Mouse (Mus musculus) megakaryocyte, embryonic 14.5 days (primary cell): Measurements from ENCODE around the gene Dppa4.

Experiments used
- FLI1 ChIP-seq: IDR thresholded peaks from 2 replicates; pipeline ENCODE4 v1.6.1; 2012; ENCODE audit warnings: low read length, inconsistent platforms, mixed read lengths
- GATA1 ChIP-seq: IDR thresholded peaks from 3 replicates; pipeline ENCODE4 v1.6.1; 2012; ENCODE audit warnings: mixed read lengths, low read length, inconsistent platforms, borderline replicate concordance

GRCm38 (mm10) chr16:48303983-48304382 lies 20.4 kb downstream of the Dppa4 start:
- TF ChIP-seq FLI1, result no peak
- no peak for TF ChIP-seq GATA1
